Mouse (Mus musculus): ENCODE data around the gene Tmem26. TPM values are rescaled to one million over a fixed set of nuclear protein-coding genes. Genes with fewer than 3 reads are reported as not detected.

The Tmem26 gene
- polyA plus RNA-seq, 1 experiment from 2014 or later = 6.4 TPM

- no peak overlapping the region for H3K4me2 ChIP-seq (replicated peaks; ENCODE audit: low read depth, low read length)
- no peak overlapping the region; the same call in 1 of the 2 replicates for H3K27ac ChIP-seq (ENCODE audit: low read depth, low read length)
- no peak for ATAC-seq (ENCODE audit: low FRiP score, low TSS enrichment)
- no peaks in the 10 kb centered on the region for H3K4me1 ChIP-seq (ENCODE audit: control insufficient read depth, insufficient read depth, low read length)
- H3K36me3 ChIP-seq (ENCODE audit: control insufficient read depth, insufficient read depth, low read length) = no peaks in the 10 kb centered on the region
- 85% methylated on average over 3 of the region's 3 CpGs for WGBS
- H3K27me3 ChIP-seq (ENCODE audit: control insufficient read depth, insufficient read depth, low read length) = no peaks in the 10 kb centered on the region
- no peak overlapping the region for H3K9ac ChIP-seq (ENCODE audit: low read depth, low read length)
- no peak overlapping the region for H3K4me3 ChIP-seq (ENCODE audit: low read length)
- H3K9me3 ChIP-seq (ENCODE audit: control insufficient read depth, low read length) = no peaks in the 10 kb centered on the region; the same call in 1 of the 2 replicates
Measured at GRCm38 (mm10) chr10:68707014-68707852, 16.2 kb upstream of the Tmem26 start.

GRCm38 (mm10) chr10:68712926-68713325 lies 10.5 kb upstream of the Tmem26 start:
- no peak for ATAC-seq (ENCODE audit: low FRiP score, low TSS enrichment)
- Histone ChIP-seq H3K36me3 (ENCODE audit: control insufficient read depth, insufficient read depth, low read length) (no peaks in the 10 kb centered on the region), H3K9me3 (ENCODE audit: control insufficient read depth, low read length) (no peaks in the 10 kb centered on the region; the same call in 1 of the 2 replicates), H3K4me2 (replicated peaks; ENCODE audit: low read depth, low read length) (no peak overlapping the region), H3K27ac (ENCODE audit: low read depth, low read length) (no peak overlapping the region), H3K4me1 (ENCODE audit: control insufficient read depth, insufficient read depth, low read length) (no peaks in the 10 kb centered on the region), H3K4me3 (ENCODE audit: low read length) (no peak overlapping the region), H3K27me3 (ENCODE audit: control insufficient read depth, insufficient read depth, low read length) (no peaks in the 10 kb centered on the region), H3K9ac (ENCODE audit: low read depth, low read length) (no peak overlapping the region)
- 78% methylated on average over 2 of the region's 2 CpGs for WGBS

GRCm38 (mm10) chr10:68714302-68714701 lies 9.1 kb upstream of the Tmem26 start:
- Histone ChIP-seq H3K9me3 (ENCODE audit: control insufficient read depth, low read length) (no peaks in the 10 kb centered on the region), H3K9ac (ENCODE audit: low read depth, low read length) (no peak overlapping the region), H3K27ac (ENCODE audit: low read depth, low read length) (no peak overlapping the region), H3K27me3 (ENCODE audit: control insufficient read depth, insufficient read depth, low read length) (no peaks in the 10 kb centered on the region), H3K36me3 (ENCODE audit: control insufficient read depth, insufficient read depth, low read length) (no peaks in the 10 kb centered on the region), H3K4me1 (ENCODE audit: control insufficient read depth, insufficient read depth, low read length) (no peaks in the 10 kb centered on the region), H3K4me3 (ENCODE audit: low read length) (no peak overlapping the region), H3K4me2 (replicated peaks; ENCODE audit: low read depth, low read length) (no peak overlapping the region)
- no peak for ATAC-seq (ENCODE audit: low FRiP score, low TSS enrichment)
- 66% methylated on average over 3 of the region's 3 CpGs for WGBS

- Histone ChIP-seq H3K4me1 (ENCODE audit: control insufficient read depth, insufficient read depth, low read length) (no peaks in the 10 kb centered on the region), H3K4me2 (replicated peaks; ENCODE audit: low read depth, low read length) (no peak overlapping the region), H3K27ac (ENCODE audit: low read depth, low read length) (no peak overlapping the region), H3K9me3 (ENCODE audit: control insufficient read depth, low read length) (no peaks in the 10 kb centered on the region), H3K36me3 (ENCODE audit: control insufficient read depth, insufficient read depth, low read length) (no peaks in the 10 kb centered on the region), H3K4me3 (ENCODE audit: low read length) (no peak overlapping the region), H3K27me3 (ENCODE audit: control insufficient read depth, insufficient read depth, low read length) (no peaks in the 10 kb centered on the region), H3K9ac (ENCODE audit: low read depth, low read length) (no peak overlapping the region)
- ATAC-seq (ENCODE audit: low FRiP score, low TSS enrichment) = no peak
- WGBS = 92% methylated on average over 3 of the region's 3 CpGs
Measured at GRCm38 (mm10) chr10:68715396-68715795, 8.1 kb upstream of the Tmem26 start.

GRCm38 (mm10) chr10:68718375-68718774 lies 5.1 kb upstream of the Tmem26 start:
- no peak overlapping the region for H3K9ac ChIP-seq (ENCODE audit: low read depth, low read length)
- no peak for ATAC-seq (ENCODE audit: low FRiP score, low TSS enrichment)
- peaks cover 6% of the 10 kb centered on the region for H3K4me1 ChIP-seq (ENCODE audit: control insufficient read depth, insufficient read depth, low read length)
- H3K36me3 ChIP-seq (ENCODE audit: control insufficient read depth, insufficient read depth, low read length) = no peaks in the 10 kb centered on the region
- H3K4me2 ChIP-seq (replicated peaks; ENCODE audit: low read depth, low read length) = no peak overlapping the region
- no peaks in the 10 kb centered on the region for H3K9me3 ChIP-seq (ENCODE audit: control insufficient read depth, low read length)
- H3K27ac ChIP-seq (ENCODE audit: low read depth, low read length) = no peak overlapping the region
- no peaks in the 10 kb centered on the region for H3K27me3 ChIP-seq (ENCODE audit: control insufficient read depth, insufficient read depth, low read length)
- 77% methylated on average over 3 of the region's 3 CpGs for WGBS
- no peak overlapping the region for H3K4me3 ChIP-seq (ENCODE audit: low read length)

- no peaks in the 10 kb centered on the region for H3K36me3 ChIP-seq (ENCODE audit: control insufficient read depth, insufficient read depth, low read length)
- H3K9me3 ChIP-seq (ENCODE audit: control insufficient read depth, low read length) = no peaks in the 10 kb centered on the region
- 57% methylated on average over 5 of the region's 5 CpGs for WGBS
- H3K9ac ChIP-seq (ENCODE audit: low read depth, low read length) = no peak overlapping the region
- H3K27me3 ChIP-seq (ENCODE audit: control insufficient read depth, insufficient read depth, low read length) = no peaks in the 10 kb centered on the region
- no peak overlapping the region for H3K4me2 ChIP-seq (replicated peaks; ENCODE audit: low read depth, low read length)
- no peak overlapping the region for H3K4me3 ChIP-seq (ENCODE audit: low read length)
- H3K4me1 ChIP-seq (ENCODE audit: control insufficient read depth, insufficient read depth, low read length) = peaks cover 7% of the 10 kb centered on the region
- no peak overlapping the region for H3K27ac ChIP-seq (ENCODE audit: low read depth, low read length)
- no peak for ATAC-seq (ENCODE audit: low FRiP score, low TSS enrichment)
Measured at GRCm38 (mm10) chr10:68720887-68721400, 2.5 kb upstream of the Tmem26 start.

GRCm38 (mm10) chr10:68723015-68723414 lies 431 bp upstream of the Tmem26 start:
- Histone ChIP-seq H3K27ac (ENCODE audit: low read depth, low read length) (no peak overlapping the region), H3K4me3 (ENCODE audit: low read length) (no peak overlapping the region), H3K9ac (ENCODE audit: low read depth, low read length) (no peak overlapping the region), H3K4me2 (replicated peaks; ENCODE audit: low read depth, low read length) (peak overlapping the region; percentile 79; the same call in 1 of the 2 replicates), H3K9me3 (ENCODE audit: control insufficient read depth, low read length) (no peaks in the 10 kb centered on the region), H3K4me1 (ENCODE audit: control insufficient read depth, insufficient read depth, low read length) (peaks cover 7% of the 10 kb centered on the region), H3K36me3 (ENCODE audit: control insufficient read depth, insufficient read depth, low read length) (no peaks in the 10 kb centered on the region), H3K27me3 (ENCODE audit: control insufficient read depth, insufficient read depth, low read length) (no peaks in the 10 kb centered on the region)
- WGBS = 36% methylated on average over 7 of the region's 7 CpGs
- no peak for ATAC-seq (ENCODE audit: low FRiP score, low TSS enrichment)

- Histone ChIP-seq H3K4me2 (replicated peaks; ENCODE audit: low read depth, low read length) (peak overlapping the region; percentile 79), H3K9me3 (ENCODE audit: control insufficient read depth, low read length) (no peaks in the 10 kb centered on the region), H3K36me3 (ENCODE audit: control insufficient read depth, insufficient read depth, low read length) (no peaks in the 10 kb centered on the region), H3K27ac (ENCODE audit: low read depth, low read length) (no peak overlapping the region), H3K9ac (ENCODE audit: low read depth, low read length) (peak overlapping the region; percentile 58), H3K4me3 (ENCODE audit: low read length) (peak overlapping the region; percentile 52), H3K4me1 (ENCODE audit: control insufficient read depth, insufficient read depth, low read length) (peaks cover 7% of the 10 kb centered on the region), H3K27me3 (ENCODE audit: control insufficient read depth, insufficient read depth, low read length) (no peaks in the 10 kb centered on the region)
- ATAC-seq (ENCODE audit: low FRiP score, low TSS enrichment) = peak; percentile 43; the same call in 1 of the 2 replicates
- 1% methylated on average over 11 of the region's 11 CpGs for WGBS
Measured at GRCm38 (mm10) chr10:68724361-68724720, 895 bp downstream of the Tmem26 start.

- H3K36me3 ChIP-seq (ENCODE audit: control insufficient read depth, insufficient read depth, low read length) = no peaks in the 10 kb centered on the region
- no peak overlapping the region for H3K9ac ChIP-seq (ENCODE audit: low read depth, low read length)
- peaks cover 7% of the 10 kb centered on the region for H3K4me1 ChIP-seq (ENCODE audit: control insufficient read depth, insufficient read depth, low read length)
- H3K27ac ChIP-seq (ENCODE audit: low read depth, low read length) = no peak overlapping the region
- H3K4me3 ChIP-seq (ENCODE audit: low read length) = no peak overlapping the region
- no peaks in the 10 kb centered on the region for H3K9me3 ChIP-seq (ENCODE audit: control insufficient read depth, low read length)
- WGBS = 86% methylated on average over 5 of the region's 5 CpGs
- H3K27me3 ChIP-seq (ENCODE audit: control insufficient read depth, insufficient read depth, low read length) = no peaks in the 10 kb centered on the region
- no peak overlapping the region for H3K4me2 ChIP-seq (replicated peaks; ENCODE audit: low read depth, low read length)
- ATAC-seq (ENCODE audit: low FRiP score, low TSS enrichment) = no peak
Measured at GRCm38 (mm10) chr10:68727464-68727863, 4.0 kb downstream of the Tmem26 start.
